Mouse (Mus musculus) ES-E14 (cell line): Measurements from ENCODE around the gene Rpl27a.

ENCODE experiments used
- CHD2 ChIP-seq: IDR thresholded peaks from 2 replicates; pipeline ENCODE4 v1.6.1; 2014; ENCODE audit warnings: mild to moderate bottlenecking, low read depth, low read length, inconsistent platforms
- HCFC1 ChIP-seq: IDR thresholded peaks from 2 replicates; pipeline ENCODE4 v1.6.1; 2012; ENCODE audit warnings: low read length, inconsistent platforms, borderline replicate concordance; ENCODE audit not compliant: insufficient read depth
- MAFK ChIP-seq: IDR thresholded peaks from 2 replicates; pipeline ENCODE4 v1.6.1; 2014; ENCODE audit warnings: mild to moderate bottlenecking, low read depth, low read length, inconsistent platforms; ENCODE audit not compliant: insufficient read depth
- ZC3H11A ChIP-seq: IDR thresholded peaks from 2 replicates; pipeline ENCODE4 v1.6.1; 2012; ENCODE audit warnings: low read depth, mild to moderate bottlenecking, inconsistent platforms, low read length, borderline replicate concordance
- ZNF384 ChIP-seq: IDR thresholded peaks from 2 replicates; pipeline ENCODE4 v1.6.1; 2012; ENCODE audit warnings: low read depth, low read length, inconsistent platforms

- TF ChIP-seq HCFC1, result no peak
- no peak for TF ChIP-seq CHD2
- TF ChIP-seq ZNF384, result no peak
- TF ChIP-seq ZC3H11A, result no peak
- no peak for TF ChIP-seq MAFK
Observed at GRCm38 (mm10) chr7:109518036-109518681, 788 bp upstream of the Rpl27a start.
